Mouse (Mus musculus) c-Kit-negative CD71-positive TER-119-positive erythroid progenitor cells, embryonic 14.5 days (primary cell): ENCODE data around the gene Arhgap24.
"Not testable (repeated sequence)": the region's sequence is repeated elsewhere in the genome, so short reads cannot be mapped to it uniquely, and the experiment has no call there.

Experiments
- DNase-seq: peaks from one replicate; pipeline ENCODE4 v3.0.0-alpha.2; 2013; ENCODE audit warnings: low read depth, low spot score

The Arhgap24 gene

DNA sequence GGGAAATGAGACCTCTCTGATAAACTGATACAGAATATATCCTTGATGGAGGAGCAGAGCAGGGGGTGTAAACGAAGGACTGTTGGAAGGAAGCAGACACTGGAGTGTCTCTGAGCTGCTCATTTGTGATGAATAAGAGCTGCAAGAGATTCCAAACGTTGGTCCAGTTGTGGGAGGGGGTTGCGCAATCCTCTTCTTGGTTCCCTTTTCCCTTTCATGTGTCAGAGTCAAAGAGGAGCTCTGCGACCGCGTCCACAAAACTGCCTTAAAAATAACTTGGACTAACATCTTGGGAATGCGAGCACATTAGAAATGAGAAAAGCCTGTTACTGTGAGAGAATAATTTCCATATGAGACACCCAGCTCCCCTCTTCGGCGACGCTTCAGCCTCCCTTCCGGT lies 312.3 kb downstream of the Arhgap24 start:
- no peak for DNase-seq

DNA sequence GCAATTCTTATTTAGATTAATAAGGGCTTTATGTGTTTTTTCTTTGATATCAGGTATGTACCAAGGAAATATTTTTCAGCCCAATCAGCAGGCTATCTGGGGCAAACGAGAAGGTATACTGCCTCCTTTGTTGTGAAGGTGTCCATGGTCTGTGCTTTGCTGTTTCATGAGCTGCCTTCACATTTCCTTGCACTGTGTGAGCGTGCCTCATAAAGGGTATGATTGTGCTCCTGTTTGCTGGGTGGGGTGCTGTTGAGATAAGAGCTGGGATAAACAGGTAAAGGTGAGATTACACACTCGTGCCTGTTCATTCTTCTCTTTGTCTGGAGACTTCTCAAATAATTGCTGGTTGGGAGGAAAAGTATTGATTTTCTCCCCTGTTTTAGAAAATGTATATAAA lies 320.3 kb downstream of the Arhgap24 start:
- DNase-seq: no peak

DNA sequence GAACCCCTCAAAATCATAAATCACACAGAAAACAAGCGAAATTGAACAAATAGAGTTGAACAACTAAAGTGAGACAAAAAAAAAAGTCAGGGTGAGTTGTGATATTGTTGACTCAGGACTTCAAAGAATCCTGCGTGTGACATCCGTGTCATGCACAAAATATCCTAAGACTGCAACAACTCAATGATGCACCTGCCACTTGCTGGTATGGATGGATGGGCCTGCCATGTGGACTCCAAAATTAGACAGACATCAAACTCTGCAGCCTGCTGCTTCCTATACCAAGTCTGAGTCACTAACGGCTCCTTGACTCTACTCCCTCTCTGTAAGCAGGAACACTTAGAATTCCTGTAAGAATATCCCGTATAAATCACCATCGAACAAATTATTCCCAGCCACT lies 321.6 kb downstream of the Arhgap24 start:
- DNase-seq: no peak

DNA sequence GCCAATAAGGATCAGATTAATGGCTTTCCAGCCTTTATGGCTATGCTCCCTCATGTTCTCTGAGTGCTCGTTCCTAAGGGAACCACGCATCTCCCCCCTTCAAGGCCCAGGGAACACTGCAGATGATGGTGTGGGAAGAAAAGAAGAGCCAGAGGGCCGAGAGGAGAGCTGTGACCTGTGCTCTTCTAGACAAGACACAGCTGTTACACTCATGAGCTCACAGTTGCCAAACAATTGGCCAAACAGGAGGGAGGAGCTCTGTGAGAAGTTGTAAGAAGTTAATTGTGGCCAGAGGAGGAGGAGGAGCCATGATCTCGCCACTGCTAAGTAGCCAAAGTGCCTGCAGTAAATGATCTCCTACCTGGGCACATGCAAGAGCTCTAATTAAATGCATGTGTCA lies 322.5 kb downstream of the Arhgap24 start:
- DNase-seq: no peak

DNA sequence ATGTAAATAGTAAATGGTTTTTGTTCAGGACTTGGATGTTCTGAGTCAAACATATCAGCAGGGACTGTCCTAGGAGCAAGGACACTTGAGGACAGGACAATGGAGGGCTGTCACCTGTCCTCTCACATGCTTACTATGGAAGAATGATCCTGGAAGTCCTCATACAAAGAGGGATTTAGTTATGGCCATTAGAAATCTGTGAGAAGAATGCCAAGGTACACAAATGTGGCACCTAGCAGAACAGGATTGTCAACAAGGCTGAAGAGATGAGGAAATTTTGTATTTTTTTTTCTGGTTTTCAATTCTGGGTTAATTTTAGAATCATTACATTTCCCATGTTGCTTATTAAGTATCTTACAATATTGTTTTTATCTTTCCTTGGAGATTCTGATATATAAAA lies 326.3 kb downstream of the Arhgap24 start:
- no peak for DNase-seq

DNA sequence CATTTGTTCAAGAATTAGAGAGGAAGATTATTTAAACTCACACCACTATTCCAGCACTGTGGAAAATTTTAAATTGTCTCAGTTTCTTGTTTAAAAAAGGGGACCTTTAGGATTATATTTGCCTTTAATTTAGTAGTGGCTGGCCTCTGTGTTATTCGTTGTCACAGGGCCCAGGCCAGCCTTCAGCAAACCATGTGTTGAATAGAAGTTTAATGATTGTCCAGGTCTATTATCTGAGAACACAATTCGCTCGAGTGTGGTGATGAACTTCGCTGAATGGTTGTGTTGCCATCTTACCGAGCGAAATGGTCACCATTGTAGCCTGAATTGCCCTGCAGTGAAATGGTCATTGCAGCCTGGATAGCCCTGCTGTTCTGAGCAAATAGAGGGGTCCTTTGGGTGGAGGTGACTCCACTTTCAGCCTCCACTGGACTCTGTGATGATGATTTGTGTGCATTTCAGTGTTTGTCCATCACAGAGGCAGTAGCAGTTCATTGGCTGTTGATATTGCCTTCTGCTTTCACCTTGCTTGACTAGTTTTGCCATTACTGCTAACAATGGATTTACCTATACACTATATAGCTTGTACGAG lies 329.3 kb downstream of the Arhgap24 start:
- no peak for DNase-seq

DNA sequence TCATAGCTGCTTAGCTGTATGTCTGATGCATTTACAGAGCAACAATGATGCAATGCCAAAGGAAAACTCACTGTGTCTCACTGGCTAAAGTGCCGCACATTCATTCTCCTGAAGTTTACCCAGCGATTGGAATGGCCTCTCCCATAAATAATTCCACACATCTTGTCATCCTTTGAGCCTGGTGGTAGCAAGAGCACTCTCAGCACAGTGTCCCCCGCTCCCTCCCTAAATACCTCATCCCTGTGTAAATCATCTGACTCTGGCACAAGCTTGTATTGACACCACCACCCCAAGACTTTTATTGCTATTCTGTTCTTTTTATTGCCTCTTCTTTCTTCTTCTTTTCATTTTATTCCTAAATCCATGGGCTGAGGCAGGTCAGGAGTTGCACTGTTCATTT lies 332.1 kb downstream of the Arhgap24 start:
- no peak for DNase-seq

DNA sequence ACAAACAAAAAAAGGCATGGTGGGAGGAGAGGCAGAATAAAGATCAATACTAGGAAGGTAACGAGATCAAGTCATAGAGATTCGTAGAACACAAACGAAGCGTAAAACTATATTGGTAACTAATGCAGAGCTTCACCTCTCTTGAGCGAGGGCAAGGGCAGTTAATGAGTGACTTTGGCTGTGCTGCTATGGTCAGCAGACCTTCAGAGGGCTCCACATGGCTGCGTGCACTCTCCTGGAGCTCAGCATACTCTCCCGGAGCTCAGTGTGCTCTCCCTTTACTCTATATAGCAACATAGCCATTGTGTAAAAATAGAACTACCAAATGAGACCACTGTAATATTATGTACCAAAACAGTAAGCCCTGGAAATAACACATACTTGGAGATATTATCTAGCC lies 336.4 kb downstream of the Arhgap24 start:
- DNase-seq: no peak

DNA sequence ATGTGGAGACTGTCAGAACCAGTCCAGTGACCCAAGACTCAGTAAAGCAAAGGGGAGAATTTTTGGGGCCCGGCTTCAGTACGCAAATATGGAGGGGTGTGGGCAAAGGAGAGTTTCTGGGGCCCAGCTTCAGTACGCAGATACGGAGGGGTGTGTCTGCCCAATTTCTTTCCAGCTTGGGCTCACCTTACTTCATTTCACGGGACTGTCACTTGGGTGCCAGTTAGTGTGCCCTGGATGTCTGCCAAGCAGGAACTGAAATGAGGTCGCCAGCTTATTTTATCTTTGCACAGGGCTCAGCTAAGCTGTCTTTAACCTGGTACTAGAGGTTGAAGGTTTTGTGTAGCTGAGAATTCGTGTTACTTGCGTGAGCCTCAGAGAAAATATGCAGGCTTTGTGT lies 344.3 kb downstream of the Arhgap24 start:
- no peak for DNase-seq

DNA sequence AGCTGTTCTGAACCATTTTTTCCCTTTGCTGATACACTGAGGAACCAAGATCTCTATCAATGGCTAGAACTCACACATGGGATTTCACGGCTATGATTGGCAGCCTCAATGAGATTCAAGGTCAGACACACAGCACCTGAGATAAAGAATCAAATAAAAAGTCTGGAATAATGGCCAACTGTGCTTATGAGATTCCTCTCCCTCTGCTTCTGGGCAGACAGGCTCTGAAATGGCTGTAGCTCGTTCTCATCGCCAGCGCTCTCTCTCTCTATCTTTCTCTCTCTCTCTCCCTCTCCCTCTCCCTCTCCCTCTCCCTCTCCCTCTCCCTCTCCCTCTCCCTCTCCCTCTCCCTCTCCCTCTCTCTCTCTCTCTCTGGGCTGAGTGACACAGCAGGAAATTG lies 357.9 kb downstream of the Arhgap24 start:
- DNase-seq: no peak

DNA sequence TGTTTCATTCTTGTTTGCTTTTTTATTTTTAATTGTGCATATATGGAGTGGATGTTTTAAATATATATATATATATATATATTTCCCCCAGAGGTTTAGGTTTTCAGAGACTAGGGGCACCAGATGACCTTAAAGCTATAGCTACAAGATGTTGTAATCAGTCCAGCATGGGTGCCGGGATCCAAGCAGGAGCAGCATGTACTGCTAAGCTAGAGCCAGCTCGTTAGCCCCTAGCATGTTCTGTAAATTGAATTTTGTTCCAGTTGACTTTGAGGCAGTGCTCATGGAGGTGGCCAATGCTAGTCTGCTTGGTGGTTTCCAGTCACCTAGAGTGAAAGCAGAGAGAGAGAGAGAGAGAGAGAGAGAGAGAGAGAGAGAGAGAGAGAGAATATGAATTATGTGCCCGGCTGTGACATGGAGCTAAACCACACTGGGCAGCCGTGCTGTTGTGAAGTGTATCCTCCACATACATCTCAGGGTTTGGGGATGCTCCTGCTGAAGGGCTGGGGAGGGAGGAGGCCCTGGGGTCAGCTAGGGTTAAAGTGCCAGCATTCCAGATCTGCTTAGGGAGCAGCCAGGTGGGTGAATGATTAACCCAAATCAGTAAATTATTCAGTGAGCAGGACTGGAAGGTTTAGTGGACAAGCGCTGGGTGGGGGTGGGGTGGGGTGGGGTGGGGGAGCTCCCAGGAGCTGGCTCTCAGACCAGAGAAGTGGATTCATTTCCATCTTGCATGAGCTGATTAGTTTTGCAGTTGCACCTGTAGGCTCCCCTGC lies 362.9 kb downstream of the Arhgap24 start:
- no peak for DNase-seq

DNA sequence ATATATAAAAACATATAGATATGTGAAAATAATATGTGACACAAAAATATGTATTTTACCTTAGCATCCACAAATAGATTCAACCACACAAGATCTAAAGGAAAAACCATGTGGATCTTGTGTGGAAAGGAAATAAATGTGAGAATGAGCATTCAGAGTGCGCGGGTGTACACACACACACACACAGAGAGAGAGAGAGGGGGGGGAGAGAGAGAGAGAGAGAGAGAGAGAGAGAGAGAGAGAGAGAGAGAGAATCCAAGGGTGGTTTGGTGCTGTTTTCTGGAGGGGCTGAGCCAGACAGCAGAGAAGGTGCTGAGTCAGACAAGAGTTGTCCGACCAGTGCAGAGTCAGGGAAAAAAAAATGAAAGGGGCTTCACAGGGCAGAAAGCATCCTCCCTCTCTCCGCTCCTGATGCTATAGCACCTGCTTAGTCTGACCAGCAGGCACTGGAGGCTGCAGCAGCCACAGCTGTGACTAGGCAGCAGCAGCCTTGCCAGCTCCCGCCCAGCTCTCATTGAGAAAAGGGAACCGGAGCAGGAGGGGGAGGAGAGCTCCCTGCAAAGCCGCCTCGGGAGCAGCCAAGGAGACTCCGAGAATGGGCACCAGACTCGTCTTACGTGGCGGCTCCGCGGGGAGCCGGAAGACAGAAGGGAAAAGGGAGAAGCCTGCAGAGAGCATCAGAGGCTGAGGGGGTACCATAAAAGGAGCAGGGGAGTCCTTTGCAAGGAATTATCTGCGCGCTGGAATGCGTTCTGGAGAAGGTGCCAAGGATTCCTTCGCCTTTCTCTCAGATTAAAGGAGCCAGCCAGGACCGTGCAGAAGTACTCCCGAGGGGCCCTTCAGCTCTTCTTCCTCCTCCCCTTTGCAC lies 363.8 kb downstream of the Arhgap24 start:
- no peak for DNase-seq

DNA sequence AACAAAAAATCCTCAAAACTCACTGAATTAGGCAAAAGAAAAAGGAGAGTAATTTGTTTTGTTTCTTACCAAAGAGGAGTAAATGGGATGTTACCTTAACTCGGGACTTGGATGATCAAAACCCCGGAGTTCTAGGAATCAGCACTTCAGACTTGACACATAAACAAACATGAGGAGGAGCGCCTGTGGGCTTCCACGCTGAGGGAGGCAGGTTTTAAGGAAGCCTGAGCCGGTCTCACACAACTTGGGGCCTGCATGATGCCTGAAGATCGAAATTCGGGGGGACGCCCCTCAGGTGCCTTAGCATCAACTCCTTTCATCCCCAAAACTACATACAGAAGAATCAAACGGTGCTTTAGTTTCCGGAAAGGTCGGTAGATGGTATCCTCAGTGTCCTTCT lies 364.6 kb downstream of the Arhgap24 start:
- no peak for DNase-seq

DNA sequence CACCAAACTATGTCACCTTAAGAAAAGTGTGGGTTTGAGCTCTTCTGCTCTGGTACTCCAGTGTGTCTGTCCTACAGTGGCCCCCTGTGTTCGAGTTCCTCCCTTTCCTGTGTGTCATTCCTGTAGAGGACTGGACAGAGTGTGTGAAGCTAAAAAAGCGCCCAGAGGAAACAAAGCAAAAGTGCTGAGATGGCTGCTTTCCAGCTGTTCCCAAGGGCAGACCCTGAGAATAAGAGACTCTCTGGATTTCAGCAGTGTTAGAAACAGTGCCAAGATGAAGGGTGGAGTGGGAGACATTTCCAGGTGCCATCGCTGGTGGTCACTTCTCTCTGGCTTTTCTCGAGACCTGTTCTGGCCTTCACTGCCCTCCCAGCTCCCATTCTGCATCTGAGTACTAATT lies 366.7 kb downstream of the Arhgap24 start:
- DNase-seq: no peak

DNA sequence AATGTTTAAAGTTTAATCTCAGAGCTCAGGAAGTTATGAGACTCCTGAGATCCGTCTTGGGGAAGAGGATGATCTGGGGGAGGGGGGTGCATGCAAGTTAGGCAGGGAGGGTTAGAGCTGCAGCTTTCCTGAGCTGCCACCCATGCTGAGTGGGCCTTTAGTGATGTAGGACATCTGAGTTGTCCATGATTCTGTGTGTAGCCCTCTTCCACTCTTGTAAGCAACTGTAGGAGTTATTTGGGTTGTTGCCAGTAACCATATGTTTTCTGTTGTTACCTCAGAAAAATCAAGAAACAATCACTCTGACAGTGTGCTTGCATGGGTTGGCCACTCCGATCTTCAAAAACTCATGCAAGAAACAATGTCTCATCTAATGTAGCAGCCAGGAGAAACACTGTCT lies 370.6 kb downstream of the Arhgap24 start:
- no peak for DNase-seq

DNA sequence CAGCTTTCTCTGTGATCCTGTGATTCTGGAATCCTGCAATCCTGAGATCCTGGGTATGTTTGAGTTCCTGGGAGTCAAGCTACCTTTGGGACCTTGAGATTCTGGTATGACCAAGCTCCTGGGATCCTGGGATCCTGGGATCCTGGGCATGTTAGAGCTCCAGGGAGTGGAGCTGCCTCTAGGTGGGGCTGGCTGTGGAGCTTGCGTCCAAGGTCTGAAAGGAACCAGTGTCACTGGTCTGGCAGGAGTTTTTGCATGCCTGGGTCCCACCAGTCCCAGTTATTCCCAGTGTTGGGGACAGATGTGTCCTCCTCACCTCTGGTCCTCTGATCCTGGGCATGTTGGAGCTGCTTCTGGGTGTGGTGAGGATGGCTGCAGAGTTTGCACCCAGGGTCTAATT lies 372.6 kb downstream of the Arhgap24 start:
- no peak for DNase-seq

DNA sequence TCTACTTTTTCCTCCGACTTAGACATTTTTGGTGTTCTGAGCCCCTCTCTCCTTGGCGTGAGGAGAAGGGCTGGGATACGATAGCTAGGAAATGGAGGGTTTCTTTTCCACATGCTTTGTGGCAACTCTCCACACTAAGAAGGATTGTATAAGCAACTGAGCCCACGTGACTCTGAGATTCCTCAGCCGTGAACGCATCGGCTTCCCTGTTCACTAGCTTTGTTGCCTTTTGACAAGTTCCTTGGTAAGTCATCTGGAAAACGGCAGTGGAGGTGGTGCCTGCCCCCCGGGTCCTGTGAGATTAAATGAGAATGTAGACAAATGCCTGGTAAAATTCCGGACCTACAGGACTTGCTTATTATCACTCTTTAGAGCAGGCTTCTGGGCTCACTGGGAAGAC lies 374.6 kb downstream of the Arhgap24 start:
- no peak for DNase-seq

DNA sequence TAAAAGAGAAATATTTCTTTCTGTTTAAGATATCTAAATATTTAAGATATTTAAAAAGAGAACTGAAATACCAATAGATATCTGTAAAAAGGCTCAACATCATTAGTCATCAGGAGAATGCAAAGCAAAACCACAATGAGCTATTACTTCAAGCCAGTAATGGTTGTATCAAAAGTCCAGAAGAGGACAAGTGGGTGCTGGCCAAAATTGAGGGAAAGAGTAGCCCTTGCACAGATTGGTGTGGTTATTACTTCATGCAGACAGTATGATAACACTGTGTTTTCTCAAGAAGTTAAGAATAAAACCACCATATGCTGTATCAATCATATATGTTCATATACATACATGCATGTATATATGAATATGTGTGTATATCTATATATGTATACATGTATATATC lies 376.9 kb downstream of the Arhgap24 start:
- no peak for DNase-seq

DNA sequence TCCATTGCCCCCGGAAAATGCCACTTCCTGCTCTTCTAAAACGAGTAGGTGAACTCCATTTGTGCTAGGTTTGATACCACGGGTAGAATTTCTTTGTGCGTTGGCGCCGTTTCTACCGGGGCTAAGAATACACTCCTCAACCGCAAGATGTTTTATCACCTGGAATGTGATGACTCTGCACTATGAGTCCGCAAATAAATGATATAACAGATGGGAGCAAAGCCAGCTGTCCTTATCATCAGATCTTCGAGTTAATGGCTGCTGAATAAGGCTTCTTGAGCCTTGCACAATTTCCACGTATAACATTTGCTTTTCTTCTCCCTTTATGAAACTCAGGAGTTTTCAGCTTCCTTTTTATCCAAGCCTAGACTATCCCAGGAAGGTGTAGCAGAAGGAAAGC lies 378.6 kb downstream of the Arhgap24 start:
- no peak for DNase-seq

DNA sequence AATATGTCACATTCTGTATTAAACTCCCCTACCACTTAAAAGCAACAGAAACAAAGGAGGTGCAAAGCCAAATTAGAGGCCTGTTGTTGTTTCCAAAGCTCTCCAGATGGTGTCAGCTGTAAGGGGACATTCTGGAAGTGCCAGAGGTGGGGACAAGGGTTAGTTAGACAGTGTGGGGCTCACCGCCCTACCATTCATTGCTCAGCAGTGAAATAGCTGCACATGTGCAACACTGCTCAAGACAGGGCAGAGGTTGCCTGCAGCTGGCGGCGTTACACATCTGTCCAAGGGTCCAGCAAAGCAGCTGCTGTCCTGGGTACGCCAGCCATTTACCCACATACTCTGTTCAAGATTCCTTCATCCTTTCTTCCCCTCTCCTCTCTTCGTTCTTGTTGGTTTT lies 387.0 kb downstream of the Arhgap24 start:
- DNase-seq: no peak

DNA sequence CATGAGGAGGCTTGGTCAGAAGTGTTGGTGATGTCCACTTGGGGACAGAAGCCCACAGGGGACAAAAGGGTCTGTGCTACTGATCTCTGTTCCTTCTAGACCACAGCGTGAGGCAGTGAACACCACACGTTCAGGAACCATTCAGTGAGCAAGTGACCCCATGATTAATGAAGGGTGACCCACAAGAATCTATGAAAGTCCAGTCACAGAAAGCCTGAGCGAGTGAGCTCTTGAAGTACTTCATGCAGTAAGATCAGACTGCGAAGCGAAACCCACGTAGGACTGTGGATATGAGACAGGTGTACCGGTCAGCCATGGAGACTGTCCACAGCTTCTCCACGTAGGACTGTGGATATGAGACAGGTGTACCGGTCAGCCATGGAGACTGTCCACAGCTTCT lies 391.8 kb downstream of the Arhgap24 start:
- DNase-seq: not testable (repeated sequence)

DNA sequence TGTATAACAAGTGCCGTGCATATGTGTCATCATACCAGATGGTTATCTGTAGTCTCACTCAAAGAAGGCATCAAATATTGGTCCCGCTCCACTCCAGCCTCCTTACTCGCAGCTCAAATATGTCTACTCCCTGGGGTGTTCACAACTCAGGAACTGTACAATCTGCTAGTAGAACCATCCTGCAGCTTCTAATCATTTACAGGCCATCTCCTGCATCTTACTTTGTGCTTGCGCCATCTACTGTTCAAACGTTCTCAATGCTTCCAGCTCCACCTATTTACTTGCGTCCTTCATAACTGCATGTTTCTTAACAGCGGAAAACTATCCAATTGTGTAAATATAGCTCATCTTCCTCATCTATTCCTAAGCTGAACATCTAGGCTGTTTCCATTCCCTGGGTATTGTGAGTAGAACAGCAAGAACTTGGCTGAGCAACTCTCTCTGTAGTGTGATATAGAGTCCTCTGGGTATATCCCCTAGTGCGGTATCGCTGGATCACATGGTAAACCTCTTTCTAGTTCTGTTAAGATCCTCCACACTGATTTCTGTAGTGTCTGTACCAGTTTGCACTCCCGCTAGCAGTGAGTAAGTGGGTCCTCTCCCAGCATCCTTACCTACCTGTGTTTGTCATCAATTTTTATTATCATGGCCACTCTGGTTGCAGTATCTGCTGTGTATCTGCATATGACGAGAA lies 393.6 kb downstream of the Arhgap24 start:
- DNase-seq: no peak
